Mouse (Mus musculus) myocyte (in vitro differentiated cells): Measurements from ENCODE around the gene Gm20388.
A peak's percentile ranks its signal among the peaks of the same experiment; 100 is the strongest.

ENCODE experiments used
- CEBPB ChIP-seq: IDR thresholded peaks from 2 replicates; pipeline ENCODE4 v1.6.1; 2011; ENCODE audit warnings: mild to moderate bottlenecking, moderate library complexity; ENCODE audit not compliant: poor library complexity, insufficient read depth, severe bottlenecking
- E2F4 ChIP-seq: IDR thresholded peaks from one replicate; pipeline ENCODE4 v1.6.1; 2011; ENCODE audit warnings: mild to moderate bottlenecking, control low read depth, moderate library complexity; ENCODE audit not compliant: insufficient read depth
- MAX ChIP-seq: IDR thresholded peaks from one replicate; pipeline ENCODE4 v1.6.1; 2011; ENCODE audit warnings: low read depth, mild to moderate bottlenecking, control low read depth
- MYOD1 ChIP-seq, 3 experiments: IDR thresholded peaks; one replicate each; pipeline ENCODE4 v1.6.1; 2011; ENCODE audit warnings: control low read depth in 2 of 3, low read depth in 2 of 3, mild to moderate bottlenecking in 2 of 3, moderate library complexity in 1 of 3; ENCODE audit not compliant: insufficient read length in 2 of 3, control insufficient read depth in 1 of 3
- MYOG ChIP-seq, 3 experiments: IDR thresholded peaks; one replicate each; pipeline ENCODE4 v1.6.1; 2011; ENCODE audit warnings: control low read depth in 2 of 3, low read depth in 2 of 3, mild to moderate bottlenecking in 2 of 3; ENCODE audit not compliant: insufficient read length in 2 of 3, control insufficient read depth in 1 of 3, insufficient read depth in 1 of 3
- POLR2A ChIP-seq: IDR thresholded peaks from one replicate; pipeline ENCODE4 v1.6.1; 2011; ENCODE audit warnings: low read depth, mild to moderate bottlenecking, control low read depth, moderate library complexity; ENCODE audit not compliant: insufficient read length
- POLR2AphosphoS2 ChIP-seq: IDR thresholded peaks from one replicate; pipeline ENCODE4 v1.6.1; 2011; ENCODE audit warnings: low read depth, control low read depth; ENCODE audit not compliant: insufficient read length
- REST ChIP-seq: IDR thresholded peaks from one replicate; pipeline ENCODE4 v1.6.1; 2011; ENCODE audit warnings: mild to moderate bottlenecking, control low read depth, moderate library complexity; ENCODE audit not compliant: insufficient read depth, insufficient read length
- SRF ChIP-seq: IDR thresholded peaks from one replicate; pipeline ENCODE4 v1.6.1; 2011; ENCODE audit warnings: low read depth; ENCODE audit not compliant: control insufficient read depth, insufficient read length
- TCF12 ChIP-seq: IDR thresholded peaks from one replicate; pipeline ENCODE4 v1.6.1; 2011; ENCODE audit warnings: mild to moderate bottlenecking, control low read depth; ENCODE audit not compliant: poor library complexity, insufficient read depth, severe bottlenecking
- USF1 ChIP-seq: IDR thresholded peaks from one replicate; pipeline ENCODE4 v1.6.1; 2011; ENCODE audit warnings: low read depth, mild to moderate bottlenecking, control low read depth, moderate library complexity

DNA sequence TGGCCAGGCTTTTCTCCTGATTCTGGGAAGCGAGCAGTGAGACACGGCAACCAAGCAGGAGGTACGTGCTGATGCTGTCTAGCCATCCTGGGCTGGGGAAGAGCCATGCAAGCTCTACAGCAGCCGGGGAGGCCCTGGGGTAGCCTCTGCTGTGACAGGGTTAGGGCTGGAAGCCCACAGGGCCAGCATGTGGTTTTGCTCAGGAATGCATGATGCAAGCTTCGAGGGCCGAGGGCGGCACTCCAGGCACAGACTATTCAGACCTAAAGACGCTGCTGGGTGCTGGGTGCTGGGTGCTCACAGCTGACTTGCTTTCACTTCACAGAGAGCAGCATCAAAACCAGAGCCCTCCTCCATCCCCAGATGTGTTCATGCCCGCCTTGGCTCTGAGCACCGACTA is 1382.8 kb downstream of the Gm20388 start:
- no peak for TF ChIP-seq POLR2AphosphoS2
- peak; percentile 63; the same call in 1 of the 2 replicates for TF ChIP-seq CEBPB
- TF ChIP-seq TCF12 = no peak
- TF ChIP-seq POLR2A = no peak
- no peak for TF ChIP-seq MYOG (IDR thresholded peaks at IDR 0.05; ENCODE audit: control insufficient read depth in 1 of 3, insufficient read depth in 1 of 3, insufficient read length in 2 of 3, low read depth in 2 of 3)
- no peak for TF ChIP-seq USF1
- no peak for TF ChIP-seq E2F4
- TF ChIP-seq SRF = no peak
- TF ChIP-seq MAX = no peak
- no peak for TF ChIP-seq MYOD1 (IDR thresholded peaks at IDR 0.05; ENCODE audit: control insufficient read depth in 1 of 3, insufficient read length in 2 of 3, low read depth in 2 of 3)
- TF ChIP-seq REST = no peak
